Mouse (Mus musculus) embryonic facial prominence, embryonic 13.5 days (tissue): ENCODE measurements at regions not wholly inside any gene's neighbourhood (a gene's known extent, or its start where the extent isn't known, plus 50 kb on each side); places are given as distances from the start of the nearest gene placed in this dataset.

ENCODE experiments used
- ATAC-seq: fragments of 200-750 bp; cut with Nextera tagmentation; 2 replicates; pipeline ENCODE4 v1.8.0; 2017; ENCODE audit warnings: low read depth; ENCODE audit not compliant: insufficient number of reproducible peaks, insufficient read depth, low FRiP score, low TSS enrichment
- H3K27ac ChIP-seq: fragments of 300-500 bp; sonication (generic); 2 replicates; pipeline ENCODE4 v1.5.1; 2015; ENCODE audit warnings: moderate library complexity, mild to moderate bottlenecking, inconsistent platforms
- H3K27me3 ChIP-seq: fragments of 300-500 bp; sonication (generic); 2 replicates; pipeline ENCODE4 v1.6.1; 2015; ENCODE audit warnings: mild to moderate bottlenecking, inconsistent platforms
- H3K36me3 ChIP-seq: fragments of 300-500 bp; sonication (generic); 2 replicates; pipeline ENCODE4 v1.6.1; 2015; ENCODE audit warnings: mild to moderate bottlenecking, inconsistent platforms
- H3K4me1 ChIP-seq: fragments of 300-500 bp; sonication (generic); 2 replicates; pipeline ENCODE4 v1.6.1; 2015; ENCODE audit warnings: inconsistent platforms
- H3K4me2 ChIP-seq: fragments of 300-500 bp; sonication (generic); 2 replicates; pipeline ENCODE4 v1.6.1; 2015; ENCODE audit warnings: moderate library complexity, mild to moderate bottlenecking, inconsistent platforms
- H3K4me3 ChIP-seq: fragments of 300-500 bp; sonication (generic); 2 replicates; pipeline ENCODE4 v1.5.1; 2015; ENCODE audit warnings: mild to moderate bottlenecking, inconsistent platforms
- H3K9ac ChIP-seq: fragments of 300-500 bp; sonication (generic); 2 replicates; pipeline ENCODE4 v1.6.1; 2015; ENCODE audit warnings: mild to moderate bottlenecking, inconsistent platforms
- H3K9me3 ChIP-seq: fragments of 300-500 bp; sonication (generic); 2 replicates; pipeline ENCODE4 v1.6.1; 2016; ENCODE audit warnings: inconsistent platforms
- WGBS: fragments of 180-500 bp; shearing (Covaris S2); methylation state at CpG from one replicate; pipeline ENCODE4 v1.1.7; 2015; ENCODE audit warnings: mixed read lengths; 5-methylcytosine and 5-hydroxymethylcytosine counted together

GRCm38 (mm10) chr4:55973706-55974105 lies 441.4 kb upstream of the Klf4 start:
- Histone ChIP-seq H3K4me3 (no peak overlapping the region), H3K9me3 (no peaks in the 10 kb centered on the region), H3K4me1 (no peaks in the 10 kb centered on the region), H3K9ac (no peak overlapping the region), H3K4me2 (no peak overlapping the region), H3K36me3 (no peaks in the 10 kb centered on the region), H3K27ac (no peak overlapping the region), H3K27me3 (no peaks in the 10 kb centered on the region)
- WGBS, result 36% methylated on average over 1 of the region's 1 CpGs
- no peak for ATAC-seq

GRCm38 (mm10) chr4:55972235-55972819 lies 440.1 kb upstream of the Klf4 start:
- WGBS, result 75% methylated on average over 7 of the region's 7 CpGs
- no peak overlapping the region for H3K27ac ChIP-seq
- no peak overlapping the region for H3K9ac ChIP-seq
- no peaks in the 10 kb centered on the region for H3K9me3 ChIP-seq
- H3K4me2 ChIP-seq, result no peak overlapping the region
- H3K36me3 ChIP-seq, result no peaks in the 10 kb centered on the region
- no peak for ATAC-seq
- H3K4me1 ChIP-seq, result no peaks in the 10 kb centered on the region
- H3K4me3 ChIP-seq, result no peak overlapping the region
- H3K27me3 ChIP-seq, result no peaks in the 10 kb centered on the region

GRCm38 (mm10) chr4:55960063-55960462 lies 427.8 kb upstream of the Klf4 start:
- no peak for ATAC-seq
- H3K36me3 ChIP-seq, result no peaks in the 10 kb centered on the region
- no peak overlapping the region for H3K27ac ChIP-seq
- no peak overlapping the region for H3K9ac ChIP-seq
- no peaks in the 10 kb centered on the region for H3K27me3 ChIP-seq
- H3K4me2 ChIP-seq, result no peak overlapping the region
- H3K9me3 ChIP-seq, result no peaks in the 10 kb centered on the region
- peaks cover 6% of the 10 kb centered on the region; the same call in 1 of the 2 replicates for H3K4me1 ChIP-seq
- 97% methylated on average over 1 of the region's 1 CpGs for WGBS
- H3K4me3 ChIP-seq, result no peak overlapping the region

GRCm38 (mm10) chr4:55953701-55954100 lies 421.4 kb upstream of the Klf4 start:
- H3K27me3 ChIP-seq, result no peaks in the 10 kb centered on the region
- no peaks in the 10 kb centered on the region for H3K36me3 ChIP-seq
- H3K9me3 ChIP-seq, result 0 out of 2 replicates have a peak, but pooled peaks cover 2% of the 10 kb centered on the region
- ATAC-seq, result no peak
- WGBS, result 89% methylated on average over 1 of the region's 1 CpGs
- H3K4me3 ChIP-seq, result no peak overlapping the region
- H3K27ac ChIP-seq, result no peak overlapping the region
- H3K9ac ChIP-seq, result no peak overlapping the region
- no peak overlapping the region for H3K4me2 ChIP-seq
- H3K4me1 ChIP-seq, result no peaks in the 10 kb centered on the region

- Histone ChIP-seq H3K4me2 (no peak overlapping the region), H3K9ac (no peak overlapping the region), H3K27ac (no peak overlapping the region), H3K27me3 (no peaks in the 10 kb centered on the region), H3K36me3 (no peaks in the 10 kb centered on the region), H3K4me1 (no peaks in the 10 kb centered on the region), H3K9me3 (0 out of 2 replicates have a peak, but pooled peaks cover 2% of the 10 kb centered on the region), H3K4me3 (no peak overlapping the region)
- no peak for ATAC-seq
- 84% methylated on average over 3 of the region's 3 CpGs for WGBS
Observed at GRCm38 (mm10) chr4:55952220-55952619, 420.0 kb upstream of the Klf4 start.

- no peaks in the 10 kb centered on the region for H3K4me1 ChIP-seq
- no peak overlapping the region for H3K4me2 ChIP-seq
- H3K36me3 ChIP-seq, result no peaks in the 10 kb centered on the region
- H3K4me3 ChIP-seq, result no peak overlapping the region
- WGBS, result 60% methylated on average over 1 of the region's 1 CpGs
- H3K9ac ChIP-seq, result no peak overlapping the region
- no peaks in the 10 kb centered on the region for H3K9me3 ChIP-seq
- no peak for ATAC-seq
- no peaks in the 10 kb centered on the region for H3K27me3 ChIP-seq
- no peak overlapping the region for H3K27ac ChIP-seq
Observed at GRCm38 (mm10) chr4:55941423-55941822, 409.2 kb upstream of the Klf4 start.

- Histone ChIP-seq H3K9me3 (no peaks in the 10 kb centered on the region), H3K36me3 (no peaks in the 10 kb centered on the region), H3K4me1 (no peaks in the 10 kb centered on the region), H3K27ac (no peak overlapping the region), H3K4me3 (no peak overlapping the region), H3K9ac (no peak overlapping the region), H3K27me3 (no peaks in the 10 kb centered on the region), H3K4me2 (no peak overlapping the region)
- WGBS, result 73% methylated on average over 4 of the region's 4 CpGs
- no peak for ATAC-seq
Observed at GRCm38 (mm10) chr4:55938383-55938782, 406.1 kb upstream of the Klf4 start.

GRCm38 (mm10) chr4:55937833-55938232 lies 405.6 kb upstream of the Klf4 start:
- no peak overlapping the region for H3K4me2 ChIP-seq
- whole genome bisulfite sequencing, result 75% methylated on average over 1 of the region's 1 CpGs
- no peak for ATAC-seq
- H3K9ac ChIP-seq, result no peak overlapping the region
- no peaks in the 10 kb centered on the region for H3K9me3 ChIP-seq
- H3K27me3 ChIP-seq, result no peaks in the 10 kb centered on the region
- no peaks in the 10 kb centered on the region for H3K4me1 ChIP-seq
- H3K4me3 ChIP-seq, result no peak overlapping the region
- H3K36me3 ChIP-seq, result no peaks in the 10 kb centered on the region
- no peak overlapping the region for H3K27ac ChIP-seq

- Histone ChIP-seq H3K9me3 (no peaks in the 10 kb centered on the region), H3K4me3 (peak overlapping the region; percentile 4; the same call in 1 of the 2 replicates), H3K9ac (no peak overlapping the region), H3K4me2 (peak overlapping the region; percentile 45), H3K27me3 (no peaks in the 10 kb centered on the region), H3K27ac (peak overlapping the region; percentile 85), H3K36me3 (no peaks in the 10 kb centered on the region), H3K4me1 (peaks cover 29% of the 10 kb centered on the region)
- ATAC-seq, result peak; percentile 88
- WGBS, result 32% methylated on average over 11 of the region's 11 CpGs
Observed at GRCm38 (mm10) chr4:55929141-55929782, 397.0 kb upstream of the Klf4 start.

- Histone ChIP-seq H3K27ac (peak overlapping the region; percentile 85), H3K4me2 (peak overlapping the region; percentile 45), H3K9ac (no peak overlapping the region), H3K9me3 (no peaks in the 10 kb centered on the region), H3K27me3 (no peaks in the 10 kb centered on the region), H3K4me1 (peaks cover 29% of the 10 kb centered on the region), H3K36me3 (no peaks in the 10 kb centered on the region), H3K4me3 (0 out of 2 replicates have a peak overlapping the region, but pooled peaks have one; percentile 4)
- 29% methylated on average over 11 of the region's 11 CpGs for WGBS
- no peak for ATAC-seq
Observed at GRCm38 (mm10) chr4:55928670-55929069, 396.4 kb upstream of the Klf4 start.

- Histone ChIP-seq H3K4me1 (peaks cover 29% of the 10 kb centered on the region), H3K9me3 (no peaks in the 10 kb centered on the region), H3K36me3 (no peaks in the 10 kb centered on the region), H3K27me3 (no peaks in the 10 kb centered on the region), H3K27ac (peak overlapping the region; percentile 85), H3K4me3 (no peak overlapping the region), H3K9ac (no peak overlapping the region), H3K4me2 (peak overlapping the region; percentile 45)
- ATAC-seq, result no peak
- 34% methylated on average over 6 of the region's 6 CpGs for WGBS
Observed at GRCm38 (mm10) chr4:55928196-55928595, 395.9 kb upstream of the Klf4 start.

- ATAC-seq, result no peak
- Histone ChIP-seq H3K4me1 (peaks cover 29% of the 10 kb centered on the region), H3K4me3 (no peak overlapping the region), H3K27me3 (no peaks in the 10 kb centered on the region), H3K27ac (peak overlapping the region; percentile 85; the same call in 1 of the 2 replicates), H3K9me3 (no peaks in the 10 kb centered on the region), H3K4me2 (no peak overlapping the region), H3K36me3 (no peaks in the 10 kb centered on the region), H3K9ac (no peak overlapping the region)
- 86% methylated on average over 4 of the region's 4 CpGs for WGBS
Observed at GRCm38 (mm10) chr4:55927391-55927790, 395.1 kb upstream of the Klf4 start.
